Mouse (Mus musculus): ENCODE measurements around the gene Armc10. TPM values are rescaled to one million over a fixed set of nuclear protein-coding genes. Genes with fewer than 3 reads are reported as not detected.
"Not testable (repeated sequence)": the region's sequence is repeated elsewhere in the genome, so short reads cannot be mapped to it uniquely, and the experiment has no call there.

The Armc10 gene
- 10 to 100 TPM; 17.6 to 17.7 TPM for total RNA-seq (2021)

DNA sequence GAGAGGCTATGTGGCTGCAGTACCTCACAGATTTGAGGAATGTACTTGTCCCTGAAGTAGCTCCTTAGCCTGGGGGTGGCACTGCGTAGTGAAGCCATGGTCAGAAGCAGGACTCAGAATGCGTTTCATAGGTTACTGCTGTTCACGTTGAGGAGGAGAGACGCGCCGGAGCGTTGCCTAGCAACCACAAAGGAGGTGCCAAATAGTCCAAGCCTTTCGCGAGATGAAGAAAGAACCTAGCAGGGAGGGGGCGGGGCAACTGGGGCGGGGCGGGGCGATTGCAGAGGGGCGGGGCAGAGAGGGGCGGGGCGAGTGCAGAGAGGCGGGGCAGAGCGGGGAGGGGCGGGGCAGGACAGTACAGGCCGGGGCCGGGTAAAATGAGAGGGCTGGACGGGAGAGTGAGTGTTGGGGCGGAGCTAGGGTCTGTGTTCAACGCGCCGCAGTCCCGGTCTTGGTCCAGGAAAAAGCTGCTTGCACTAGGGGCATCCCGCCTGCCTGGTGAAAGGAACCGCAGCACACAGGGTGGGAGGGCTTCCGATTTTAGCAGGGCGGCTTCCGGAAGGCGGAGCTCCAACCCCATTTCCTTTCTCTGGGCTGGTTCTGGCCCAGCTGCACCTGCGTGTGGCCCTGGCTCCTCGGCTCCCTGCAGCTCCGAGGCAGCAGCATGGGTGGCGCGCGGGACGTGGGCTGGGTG is at the start of gene Armc10, which contains the start of gene Fbxl13:
Gene Armc10 (plus strand): TSS at position 375 of the 694 bp plus-strand sequence.
Gene Fbxl13 (minus strand): TSS at position 196 of the 694 bp plus-strand sequence.
- DNase-seq: peak; percentile 85

DNA sequence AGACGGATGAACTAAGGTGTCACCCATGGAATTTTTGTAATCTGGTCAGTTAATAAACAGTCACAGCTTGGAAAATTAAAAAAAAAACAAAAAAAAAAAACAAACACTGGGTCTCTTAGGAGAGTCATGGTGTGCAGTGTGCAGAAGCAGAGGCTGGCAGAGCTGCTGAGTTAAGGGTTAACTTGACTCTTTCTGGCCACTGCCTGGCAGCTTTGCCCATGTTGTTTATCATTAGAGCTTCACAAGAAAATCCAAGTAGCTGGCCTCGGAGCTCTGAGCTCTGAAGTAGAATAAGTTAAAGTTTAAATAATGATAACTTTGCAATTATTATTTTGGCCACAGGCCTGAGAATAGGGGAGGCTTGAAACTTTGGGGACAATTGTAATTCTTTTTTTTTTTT is 46.1 kb upstream of the Armc10 start:
- not testable (repeated sequence) for DNase-seq

DNA sequence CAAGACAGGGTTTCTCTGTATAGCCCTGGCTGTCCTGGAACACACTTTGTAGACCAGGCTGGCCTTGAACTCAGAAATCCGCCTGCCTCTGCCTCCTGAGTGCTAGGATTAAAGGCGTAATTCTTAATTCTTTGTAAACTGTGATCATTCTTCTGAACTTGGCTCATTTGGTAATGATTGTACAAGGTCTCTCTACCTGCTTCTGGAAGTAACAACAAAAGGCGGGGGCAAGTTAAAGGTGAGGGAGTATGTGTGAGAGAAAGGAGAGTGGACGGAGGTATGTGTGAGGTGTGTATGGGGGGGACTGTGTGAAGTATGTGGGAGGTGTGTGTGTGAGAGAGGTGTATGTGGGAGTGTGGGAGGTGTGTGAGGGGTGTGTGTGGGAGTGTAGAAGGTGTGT is 45.7 kb upstream of the Armc10 start:
- no peak for DNase-seq

DNA sequence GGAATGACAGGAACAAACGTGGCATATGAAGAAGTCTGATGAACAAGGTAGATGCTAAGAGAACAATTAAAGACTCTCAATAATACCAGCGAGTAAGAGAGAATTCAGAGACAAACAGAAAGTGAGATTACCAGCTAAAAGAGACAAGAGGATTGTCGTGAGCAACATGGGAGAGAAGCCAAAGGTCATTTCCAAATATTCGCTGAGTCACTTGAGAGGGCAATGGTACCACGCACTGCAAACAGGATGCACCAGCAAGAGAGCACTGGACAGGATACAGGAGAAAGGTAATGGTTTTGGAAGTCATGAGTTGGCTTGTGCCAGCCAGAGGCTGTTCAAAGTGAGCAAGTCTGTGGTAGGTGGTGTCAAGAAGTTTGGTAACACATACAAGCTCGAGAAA is 39.7 kb upstream of the Armc10 start:
- DNase-seq: no peak

DNA sequence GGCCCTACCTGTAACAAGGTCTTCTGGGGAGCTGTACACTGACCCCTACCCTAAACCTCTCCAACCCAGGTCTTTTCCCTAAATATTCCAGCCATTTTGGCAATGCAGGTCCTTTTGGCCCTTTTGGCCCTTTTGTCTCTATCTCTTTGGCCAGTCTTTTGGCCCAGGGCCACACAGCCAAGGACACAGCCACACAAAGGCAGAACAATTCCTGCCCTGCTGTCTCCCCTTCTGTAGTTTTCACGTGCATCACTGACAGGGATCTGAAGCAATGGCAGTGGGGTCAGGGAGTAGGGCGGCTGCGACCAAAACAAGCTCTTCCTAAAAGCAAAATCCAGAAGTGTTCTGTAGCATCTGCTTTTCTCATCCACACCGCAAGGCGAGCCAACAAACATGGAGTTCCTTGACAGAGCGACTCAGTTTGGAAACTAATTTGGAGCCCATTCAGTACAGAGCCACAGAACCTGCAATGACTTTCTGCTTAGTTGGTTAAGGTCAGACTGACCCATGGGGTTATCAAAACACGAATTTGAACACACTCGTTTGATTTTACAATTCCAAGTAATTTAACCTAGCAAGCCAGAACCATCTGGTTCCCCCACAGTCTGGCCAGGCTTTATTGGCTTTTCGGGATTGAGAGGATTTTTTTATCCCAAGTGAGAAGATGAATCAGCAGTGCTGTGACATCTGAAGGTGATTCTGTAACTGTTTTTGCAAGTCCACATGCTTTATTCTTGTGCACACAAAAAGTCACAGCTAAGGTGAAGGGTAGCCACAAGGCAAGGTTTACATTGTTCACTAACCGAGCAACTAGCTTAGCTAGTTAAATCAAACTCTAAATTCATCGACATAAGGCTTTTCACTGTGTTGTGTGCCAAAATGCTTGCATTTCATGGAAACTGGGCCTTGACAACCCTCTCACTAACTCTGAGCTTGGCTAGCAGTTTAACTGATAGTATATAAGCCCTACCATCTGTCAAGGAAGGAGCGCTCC is 37.0 kb upstream of the Armc10 start:
- no peak for DNase-seq

DNA sequence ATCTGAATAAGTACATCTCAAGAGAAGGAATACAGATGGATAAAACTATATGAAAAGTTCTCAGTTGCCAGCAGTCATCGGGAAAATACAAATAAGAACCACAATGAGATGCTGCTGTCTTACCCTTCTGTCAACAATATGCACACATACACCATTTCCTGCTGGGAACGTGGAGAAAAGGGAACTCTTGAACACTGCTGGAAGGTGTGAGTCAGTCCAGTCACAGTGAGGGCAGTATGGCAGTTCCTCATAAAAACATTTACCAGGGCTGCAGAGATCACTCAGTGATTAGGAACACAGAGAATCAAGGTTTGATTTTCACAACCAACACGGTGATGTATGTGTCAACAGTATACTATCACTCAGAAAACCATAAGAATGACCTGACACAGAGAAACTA is 34.6 kb upstream of the Armc10 start:
- DNase-seq: no peak

DNA sequence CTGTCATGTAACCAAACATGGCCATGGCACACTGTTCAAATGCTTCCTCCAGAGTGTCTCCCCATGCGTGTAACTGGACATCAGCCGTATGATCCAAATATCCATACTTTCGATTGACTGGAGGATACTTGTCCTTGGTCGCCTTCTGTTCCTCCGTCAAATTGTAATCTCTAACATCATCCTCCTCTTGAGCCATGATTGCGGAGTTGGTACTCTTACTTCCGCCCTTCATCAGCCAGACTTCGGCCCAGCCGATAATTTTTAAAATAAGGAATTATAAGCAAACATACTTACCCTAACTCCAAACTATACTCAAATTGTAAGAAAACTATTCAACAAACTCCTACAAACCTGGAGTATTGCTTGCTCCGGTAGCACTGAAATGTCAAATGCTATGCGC is 31.3 kb upstream of the Armc10 start:
- not testable (repeated sequence) for DNase-seq

DNA sequence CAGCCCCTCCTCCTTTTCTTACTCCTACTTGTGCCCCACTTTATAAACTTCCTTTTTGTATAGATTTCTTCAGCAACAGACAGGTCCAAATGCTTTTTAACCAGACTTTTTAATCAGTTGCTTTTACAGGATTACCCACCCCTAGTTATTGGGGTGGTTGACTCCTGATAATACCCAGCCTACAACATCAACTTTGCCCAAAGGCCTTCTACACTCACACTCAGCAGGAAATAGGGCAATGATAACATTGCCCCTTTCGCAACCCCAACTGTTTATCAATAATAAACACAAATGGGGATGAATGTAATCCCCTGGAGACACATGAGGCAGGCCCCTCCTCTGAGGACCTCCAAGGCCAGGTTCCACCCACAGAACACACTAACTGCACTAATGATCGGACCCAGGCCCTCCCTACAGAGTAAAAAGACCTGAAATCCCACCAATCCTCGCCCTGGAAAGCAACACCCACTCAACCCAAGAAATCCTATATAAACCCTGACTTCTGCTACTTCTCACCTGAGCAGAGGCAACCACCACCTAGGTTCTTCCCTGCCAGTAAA is 29.1 kb upstream of the Armc10 start:
- no peak for DNase-seq

DNA sequence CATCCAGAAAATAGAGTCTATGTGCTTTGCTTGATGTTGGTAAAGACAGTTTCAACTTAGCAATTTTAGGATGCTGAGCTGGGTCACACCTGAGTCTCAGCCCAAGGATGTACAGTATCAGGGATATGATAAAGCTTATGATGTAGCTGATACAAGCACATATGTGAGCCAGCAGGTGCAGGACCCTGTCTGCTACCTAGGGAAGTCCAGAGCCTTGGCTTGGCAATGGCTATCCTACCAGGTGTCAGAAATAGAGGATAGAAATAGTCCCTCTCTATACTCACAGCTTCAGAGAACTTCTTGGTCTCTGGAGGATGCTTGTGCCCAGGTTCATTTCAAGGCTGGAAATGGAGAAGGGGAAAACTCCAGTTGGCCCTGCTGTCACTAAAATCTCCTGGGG is 19.7 kb upstream of the Armc10 start:
- no peak for DNase-seq

DNA sequence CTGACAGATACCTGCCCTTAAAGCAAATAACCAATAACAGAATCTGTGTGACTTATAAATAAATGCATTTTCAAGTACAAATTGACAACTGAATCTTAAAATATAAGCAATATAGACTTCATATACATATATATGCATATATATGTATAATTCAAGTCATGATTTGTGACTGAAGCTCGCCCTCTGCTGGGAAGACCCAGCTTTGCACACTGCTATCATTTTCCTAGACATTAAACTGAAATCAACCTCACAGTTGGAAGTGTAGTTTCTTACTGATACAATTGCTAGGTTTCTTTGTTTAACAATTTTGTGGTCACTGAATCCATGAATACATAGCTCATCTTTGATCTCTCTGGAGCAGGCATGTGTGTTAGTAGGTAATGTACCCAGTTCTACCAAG is 4.7 kb upstream of the Armc10 start:
- DNase-seq: peak; percentile 51

DNA sequence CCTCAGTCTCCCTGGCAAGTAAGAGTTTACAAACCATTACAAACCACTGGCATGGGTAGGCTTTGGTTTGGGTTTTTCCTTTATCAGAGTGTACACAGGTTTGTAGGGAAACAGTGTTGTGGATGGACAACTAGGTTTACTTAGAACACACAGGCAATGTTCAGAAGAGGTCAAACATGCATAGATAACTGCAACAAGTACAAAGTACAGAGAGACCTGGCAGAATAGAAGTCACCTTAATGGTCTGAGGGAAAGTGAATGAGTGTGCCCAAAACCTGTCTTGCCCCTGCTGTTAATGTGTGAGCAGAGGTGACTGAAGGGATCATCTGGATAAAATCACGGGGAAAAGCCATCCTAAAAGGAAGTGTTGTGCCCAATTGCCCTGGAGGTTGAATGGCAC is 2.0 kb upstream of the Armc10 start:
- no peak for DNase-seq

DNA sequence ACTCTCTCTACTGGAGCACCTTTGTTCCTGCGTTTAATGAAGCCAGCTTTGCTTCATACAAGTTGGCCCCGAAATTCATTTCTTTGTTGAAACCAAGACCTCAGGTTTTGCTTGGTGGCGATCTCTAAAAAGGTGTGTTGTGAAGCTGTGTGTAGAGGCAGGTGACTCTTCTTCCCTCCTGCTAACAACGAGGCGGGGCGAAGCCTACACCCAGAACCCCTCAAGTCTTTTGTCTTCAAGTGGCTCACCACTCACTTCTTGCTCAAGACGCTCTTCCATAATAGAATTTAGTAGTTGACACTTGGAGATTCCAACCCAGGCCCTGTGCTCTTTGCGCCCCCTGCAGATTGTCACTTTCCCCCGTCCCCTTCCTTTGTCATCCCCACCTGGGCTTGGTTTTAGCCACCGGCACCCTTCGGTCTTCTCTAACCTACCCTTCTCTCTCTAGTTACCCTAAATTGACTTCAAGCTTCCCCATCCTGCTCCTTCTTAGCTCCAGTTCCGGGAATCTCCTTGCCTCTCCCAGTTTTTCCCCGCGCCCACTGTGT is 648 bp upstream of the Armc10 start:
- peak; percentile 31 for DNase-seq

DNA sequence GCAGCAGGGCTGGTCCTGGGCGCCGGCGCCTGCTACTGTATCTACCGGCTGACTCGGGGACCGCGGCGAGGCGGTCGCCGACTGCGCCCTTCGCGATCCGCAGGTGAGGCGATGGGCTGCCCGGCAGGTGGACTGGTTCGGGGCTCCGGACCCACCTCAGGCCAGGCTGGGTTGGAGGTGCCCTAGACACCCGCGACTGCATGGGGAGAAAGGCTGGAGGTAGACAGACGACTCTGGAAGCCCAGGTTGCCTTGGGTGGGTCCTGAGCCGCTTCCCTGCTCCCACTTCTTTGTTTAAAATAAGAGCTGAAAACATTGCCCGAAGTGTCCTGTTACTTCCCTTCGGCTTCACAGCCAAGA is 499 bp downstream of the Armc10 start:
- DNase-seq: no peak

DNA sequence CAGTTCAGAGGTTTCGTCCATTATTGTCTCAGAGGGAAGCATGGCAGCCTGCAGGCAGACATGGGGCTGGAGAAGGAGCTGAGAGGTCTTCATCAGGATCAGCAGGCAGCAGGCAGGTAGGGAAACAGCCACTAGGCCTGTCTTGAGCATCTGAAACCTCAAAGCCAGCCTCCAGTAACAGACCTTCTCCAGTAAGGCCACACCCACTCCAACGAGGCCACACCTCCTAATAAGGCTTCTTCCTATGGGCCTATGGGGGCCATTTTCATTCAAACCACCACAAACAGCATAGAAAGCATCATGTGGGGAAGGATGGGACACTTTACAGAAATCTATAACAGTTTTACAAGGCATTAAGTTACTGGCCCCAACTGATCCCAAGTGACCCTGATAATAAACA is 5.1 kb downstream of the Armc10 start:
- DNase-seq: no peak

DNA sequence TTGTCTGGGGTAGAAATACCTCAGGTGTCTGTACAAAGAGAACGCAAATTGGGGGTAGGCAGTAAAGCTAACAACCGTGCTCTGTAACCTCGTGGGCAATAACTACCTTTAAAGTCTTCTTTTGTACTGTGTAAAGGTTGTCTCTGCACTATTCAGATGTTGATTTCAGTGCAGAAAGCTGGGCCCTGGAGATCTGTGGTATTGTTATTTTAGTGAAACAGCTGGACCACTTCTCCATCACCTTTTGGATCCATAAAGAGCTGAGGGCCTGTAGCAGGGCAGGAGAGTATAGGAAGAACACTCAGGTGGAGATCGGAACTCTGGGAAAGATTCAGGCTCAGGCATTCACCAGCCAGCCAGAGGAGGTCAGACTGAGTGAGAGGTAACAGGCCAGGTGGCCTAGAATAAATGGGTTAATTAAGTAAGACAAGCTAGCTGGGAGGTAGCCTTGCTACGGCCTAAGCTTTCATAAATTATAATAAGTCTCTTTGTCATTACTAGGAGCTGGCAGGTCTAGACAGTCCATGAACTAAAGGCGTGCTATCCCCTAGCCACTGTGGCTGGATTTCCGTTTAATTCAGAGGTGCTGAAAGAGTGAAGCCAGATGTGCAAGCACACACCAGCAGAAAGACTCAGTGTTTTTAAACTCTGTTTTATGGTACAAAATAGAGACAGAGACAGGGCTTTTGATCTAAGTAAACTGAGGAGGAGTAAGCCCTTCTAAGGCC is 6.4 kb downstream of the Armc10 start:
- DNase-seq: no peak

DNA sequence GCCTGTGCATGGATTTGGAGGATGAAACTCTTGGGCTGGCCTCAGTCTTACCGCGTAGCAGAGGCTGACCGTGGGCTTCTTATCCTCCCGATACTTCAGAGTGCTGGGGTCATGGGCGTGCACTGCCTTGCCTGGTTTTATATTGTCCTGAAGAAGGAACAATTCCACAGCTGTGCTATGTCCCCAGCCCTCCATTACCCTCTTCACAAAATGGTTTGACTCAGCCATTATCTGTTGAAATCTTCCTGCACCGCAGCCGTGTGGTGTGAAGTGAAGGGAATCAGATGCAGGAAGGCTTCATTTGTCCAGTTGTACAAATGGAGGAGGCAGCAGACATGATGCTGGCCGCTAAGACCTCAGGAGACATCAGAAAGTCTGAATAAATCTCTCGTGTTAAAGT is 11.3 kb downstream of the Armc10 start:
- no peak for DNase-seq

DNA sequence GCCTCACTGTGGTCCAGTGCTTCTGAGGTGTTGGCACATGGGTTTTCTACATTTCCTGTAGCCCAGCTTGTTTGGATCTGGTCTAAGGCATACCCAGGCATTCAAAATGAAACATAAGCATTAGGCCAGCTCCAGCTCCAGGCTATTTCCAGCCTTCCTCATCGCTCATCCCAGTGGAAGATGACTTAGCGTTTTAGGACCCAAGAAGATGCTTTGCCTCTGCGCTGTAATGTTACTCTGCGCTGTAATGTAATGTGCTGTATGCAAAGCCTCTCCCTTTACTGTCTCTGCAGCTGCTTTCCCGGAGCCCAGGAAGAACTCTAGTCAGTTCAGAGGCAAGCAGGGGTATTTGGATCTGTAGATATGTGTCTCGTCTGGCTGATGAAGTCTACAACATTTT is 12.4 kb downstream of the Armc10 start:
- DNase-seq: no peak

DNA sequence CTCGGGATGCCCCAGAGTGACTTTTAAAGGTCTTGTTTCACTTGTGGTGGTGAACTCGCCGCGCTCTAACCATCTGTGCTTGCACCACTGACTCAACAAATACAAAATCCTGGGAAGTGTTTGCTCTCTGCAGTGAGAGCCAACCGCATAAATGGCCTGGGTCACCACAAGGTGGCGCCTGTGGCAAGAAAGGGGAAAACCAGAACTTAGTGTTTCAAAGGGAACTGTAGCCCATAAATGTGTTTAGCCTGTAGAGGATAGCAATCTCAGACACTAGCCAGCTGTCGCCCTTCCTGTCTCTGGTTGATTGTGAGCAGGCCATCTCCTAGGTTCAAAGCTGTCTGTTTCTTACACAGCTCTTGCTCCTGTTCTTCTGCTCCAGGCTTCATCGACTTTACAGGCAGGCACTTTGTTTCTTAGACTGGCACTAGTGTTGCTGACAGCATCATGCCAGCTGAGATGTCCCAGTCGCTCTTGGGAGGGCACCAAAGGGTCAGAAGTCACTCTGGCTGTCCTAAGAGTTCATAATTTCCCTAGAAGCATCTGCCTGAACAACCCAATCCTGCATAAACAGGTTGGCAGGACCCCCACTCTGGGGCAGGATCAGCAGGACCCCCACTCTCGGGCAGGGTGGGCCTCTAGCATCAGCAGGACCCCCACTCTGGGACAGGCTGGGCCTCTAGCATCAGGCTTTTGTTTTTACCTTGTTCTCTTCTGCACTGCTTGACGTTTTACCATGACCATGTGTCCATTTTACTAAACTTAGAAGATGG is 13.2 kb downstream of the Armc10 start:
- peak; percentile 89 for DNase-seq

DNA sequence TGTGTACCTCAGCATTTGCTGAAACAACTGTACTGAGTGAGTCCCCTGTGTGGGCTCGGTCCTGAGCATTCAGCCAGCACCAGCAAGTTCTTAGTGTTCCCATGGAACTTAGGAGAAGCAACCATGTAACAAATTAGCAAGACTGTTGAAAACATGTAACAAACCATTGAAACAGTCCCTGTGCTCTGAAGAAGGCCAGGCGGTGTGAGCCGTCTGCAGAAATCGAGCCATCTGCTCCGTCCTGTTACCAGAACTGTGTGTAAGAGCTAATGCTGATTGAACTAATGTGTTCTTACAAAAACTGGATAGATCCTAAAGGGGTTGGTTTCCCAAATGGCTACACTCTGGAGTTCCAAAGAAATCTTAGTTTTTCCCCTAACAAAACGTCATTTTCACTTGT is 15.2 kb downstream of the Armc10 start:
- DNase-seq: no peak

DNA sequence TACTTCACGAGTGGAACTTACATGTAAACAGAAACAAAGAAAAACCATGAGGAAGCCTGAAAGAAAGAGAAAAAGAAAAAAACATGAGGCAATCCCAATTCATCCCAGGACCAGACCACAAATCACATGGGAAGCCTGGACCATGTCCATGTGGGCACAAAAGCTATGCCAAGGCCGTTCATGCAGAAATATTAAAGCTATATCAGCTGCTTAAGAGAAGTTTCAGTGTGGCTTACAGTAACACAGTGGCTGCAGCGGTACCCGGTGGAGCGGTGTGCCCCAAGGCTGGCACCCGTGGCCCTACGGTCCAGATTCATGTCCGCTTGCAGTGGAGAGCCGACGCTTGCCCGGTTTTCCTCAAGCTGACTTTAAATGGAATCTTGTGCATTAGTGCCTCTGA is 17.5 kb downstream of the Armc10 start:
- DNase-seq: no peak
